Mouse (Mus musculus) thymus, adult 2 months (tissue): ENCODE results near the gene Camkv. TPM values are rescaled to one million over a fixed set of nuclear protein-coding genes. Genes with fewer than 3 reads are reported as not detected.

Experiments
- DNase-seq: peaks from one replicate; pipeline ENCODE4 v3.0.0; 2021
- H3K27ac ChIP-seq: fragments of 200-500 bp; 2 replicates; pipeline ENCODE4 v1.5.1; 2012; ENCODE audit warnings: low read length, control low read depth; ENCODE audit not compliant: control insufficient read depth, insufficient read depth
- H3K27me3 ChIP-seq: fragments of 200-500 bp; 2 replicates; pipeline ENCODE4 v1.6.1; 2012; ENCODE audit warnings: mild to moderate bottlenecking, low read length, moderate library complexity, mixed read lengths; ENCODE audit not compliant: control insufficient read depth, insufficient read depth
- H3K36me3 ChIP-seq: fragments of 200-500 bp; 2 replicates; pipeline ENCODE4 v1.6.1; 2012; ENCODE audit warnings: mild to moderate bottlenecking, low read length, moderate library complexity; ENCODE audit not compliant: control insufficient read depth, insufficient read depth
- H3K4me1 ChIP-seq: fragments of 200-500 bp; replicated peaks from 2 replicates; pipeline ENCODE4 v1.6.1; 2012; ENCODE audit warnings: low read length; ENCODE audit not compliant: control insufficient read depth, insufficient read depth
- H3K4me3 ChIP-seq: fragments of 200-500 bp; 2 replicates; pipeline ENCODE4 v1.5.1; 2012; ENCODE audit warnings: mild to moderate bottlenecking, low read length, control low read depth, moderate library complexity; ENCODE audit not compliant: control insufficient read depth, insufficient read depth
- CTCF ChIP-seq: fragments of 200-500 bp; IDR thresholded peaks from 2 replicates; pipeline ENCODE4 v1.5.1; 2012; ENCODE audit warnings: mild to moderate bottlenecking, control low read depth, low read length, moderate library complexity, borderline replicate concordance; ENCODE audit not compliant: control insufficient read depth, poor library complexity, insufficient read depth; ENCODE audit errors: extremely low read depth
- POLR2A ChIP-seq: fragments of 200-500 bp; IDR thresholded peaks from 2 replicates; pipeline ENCODE4 v1.6.1; 2012; ENCODE audit warnings: mild to moderate bottlenecking, low read length, control low read depth, moderate library complexity; ENCODE audit not compliant: control insufficient read depth, poor library complexity, insufficient read depth; ENCODE audit errors: extremely low read depth
- WGBS: fragments of 180-500 bp; shearing (Covaris S2); methylation state at CpG from one replicate; pipeline ENCODE4 v1.1.7; 2018; 5-methylcytosine and 5-hydroxymethylcytosine counted together
- polyA plus RNA-seq: library from polyadenylated mRNA; depleted of rRNA; stranded (reverse); fragments of >200 nt; gene quantifications from 2 replicates; pipeline ENCODE4 v1.2.3, GENCODE M21; 2012

The Camkv gene
- polyA plus RNA-seq, 1 experiment = 18.7 TPM

DNA sequence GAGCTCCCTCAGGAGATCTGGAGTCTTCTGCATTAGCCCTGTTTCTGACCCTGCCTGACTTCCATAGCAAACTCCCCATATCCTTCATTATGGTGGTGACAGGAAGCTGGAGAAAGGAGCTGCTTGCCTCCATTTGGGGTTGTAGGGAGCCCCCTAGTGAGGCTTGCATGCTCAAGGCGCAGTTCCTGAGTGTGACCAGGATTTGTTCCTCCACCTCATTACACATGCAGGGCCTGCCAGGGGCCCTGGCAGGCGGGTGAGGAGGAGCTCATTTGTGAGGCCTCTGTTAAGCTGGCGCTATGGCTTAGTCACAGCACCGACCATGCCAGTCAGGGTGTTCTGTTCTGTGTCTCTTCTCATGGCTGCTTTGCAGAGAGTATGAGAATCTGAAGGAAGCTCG lies 26.4 kb downstream of the Camkv start:
- WGBS = 81% methylated on average over 5 of the region's 5 CpGs
- no peaks in the 10 kb centered on the region for H3K27me3 ChIP-seq
- peaks cover 9% of the 10 kb centered on the region; the same call in 1 of the 2 replicates for H3K36me3 ChIP-seq
- H3K4me1 ChIP-seq = no peaks in the 10 kb centered on the region
- TF ChIP-seq POLR2A (no peak), CTCF (no peak)
- no peak overlapping the region for H3K4me3 ChIP-seq
- DNase-seq = no peak
- H3K27ac ChIP-seq = no peak overlapping the region

DNA sequence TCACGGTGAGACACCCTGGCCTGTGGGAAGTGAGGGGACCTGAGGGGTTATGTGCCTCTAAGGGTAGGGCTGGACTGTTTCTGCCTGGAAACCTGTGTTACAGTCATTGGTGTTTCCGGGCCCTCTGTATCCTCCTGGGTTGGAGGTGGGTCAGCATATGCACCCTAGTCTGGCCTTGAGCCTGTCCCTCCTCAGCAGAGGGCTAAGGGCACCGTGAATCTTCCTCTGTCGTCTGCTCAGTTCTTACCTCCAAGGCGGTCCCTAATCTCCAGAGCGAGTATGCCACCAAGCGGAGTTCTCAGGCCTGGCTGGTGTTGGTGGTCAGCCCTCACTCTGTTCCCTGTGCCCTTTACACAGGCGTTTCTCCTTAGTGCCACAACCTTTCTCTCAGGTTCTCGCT lies 27.4 kb downstream of the Camkv start:
- Histone ChIP-seq H3K4me1 (no peaks in the 10 kb centered on the region), H3K27ac (no peak overlapping the region), H3K27me3 (no peaks in the 10 kb centered on the region), H3K4me3 (no peak overlapping the region), H3K36me3 (no peaks in the 10 kb centered on the region; the same call in 1 of the 2 replicates)
- WGBS = 97% methylated on average over 9 of the region's 9 CpGs
- DNase-seq = no peak
- no peak for TF ChIP-seq POLR2A
- TF ChIP-seq CTCF = no peak

DNA sequence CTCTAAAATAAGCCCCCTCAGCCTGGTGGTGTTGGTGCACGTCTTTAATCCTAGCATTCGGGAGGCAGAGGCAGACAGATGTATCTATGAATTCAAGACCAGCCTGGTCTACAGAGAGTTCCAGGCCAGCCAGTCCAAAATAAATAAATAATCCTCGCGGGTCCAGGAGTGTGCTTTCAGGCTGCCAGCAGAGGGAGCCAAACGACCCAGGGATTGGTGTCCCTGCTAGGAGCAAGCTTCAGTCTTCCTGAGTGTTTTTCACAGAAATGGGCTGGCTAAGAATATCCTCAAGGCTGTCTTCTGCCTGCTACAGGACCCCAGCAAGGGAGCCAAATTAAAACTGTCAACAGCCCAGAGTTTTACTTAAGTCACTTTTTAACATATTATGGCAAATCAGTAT lies 28.2 kb downstream of the Camkv start:
- no peaks in the 10 kb centered on the region for H3K4me1 ChIP-seq
- H3K36me3 ChIP-seq = no peaks in the 10 kb centered on the region
- H3K4me3 ChIP-seq = no peak overlapping the region
- no peak overlapping the region for H3K27ac ChIP-seq
- no peaks in the 10 kb centered on the region for H3K27me3 ChIP-seq
- WGBS = 17% methylated on average over 5 of the region's 5 CpGs
- peak; percentile 66 for DNase-seq
- no peak for TF ChIP-seq POLR2A
- peak; percentile 81; the same call in 1 of the 2 replicates for TF ChIP-seq CTCF

DNA sequence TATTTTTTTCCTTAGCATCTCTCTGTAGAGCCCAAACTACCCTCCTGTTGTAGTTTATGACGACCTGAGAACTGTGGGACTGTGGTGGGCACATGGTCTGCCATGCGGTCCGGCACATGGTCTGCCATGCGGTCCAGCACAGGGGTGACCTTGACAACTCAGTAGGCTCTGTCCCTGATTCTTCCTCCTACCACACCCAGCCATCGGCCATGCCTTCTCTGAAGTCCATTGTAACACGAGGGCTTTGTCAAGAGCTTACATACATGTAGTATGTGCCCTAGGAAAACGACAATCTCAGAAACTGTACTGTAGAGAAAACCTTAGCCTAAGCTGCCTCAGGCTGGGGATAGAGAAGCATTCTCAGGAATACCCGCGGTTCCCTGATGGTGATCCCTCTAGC lies 29.2 kb downstream of the Camkv start:
- no peak for DNase-seq
- 98% methylated on average over 9 of the region's 9 CpGs for WGBS
- TF ChIP-seq CTCF = no peak
- no peak for TF ChIP-seq POLR2A
- Histone ChIP-seq H3K27ac (no peak overlapping the region), H3K36me3 (no peaks in the 10 kb centered on the region), H3K4me1 (no peaks in the 10 kb centered on the region), H3K27me3 (no peaks in the 10 kb centered on the region), H3K4me3 (no peak overlapping the region)

DNA sequence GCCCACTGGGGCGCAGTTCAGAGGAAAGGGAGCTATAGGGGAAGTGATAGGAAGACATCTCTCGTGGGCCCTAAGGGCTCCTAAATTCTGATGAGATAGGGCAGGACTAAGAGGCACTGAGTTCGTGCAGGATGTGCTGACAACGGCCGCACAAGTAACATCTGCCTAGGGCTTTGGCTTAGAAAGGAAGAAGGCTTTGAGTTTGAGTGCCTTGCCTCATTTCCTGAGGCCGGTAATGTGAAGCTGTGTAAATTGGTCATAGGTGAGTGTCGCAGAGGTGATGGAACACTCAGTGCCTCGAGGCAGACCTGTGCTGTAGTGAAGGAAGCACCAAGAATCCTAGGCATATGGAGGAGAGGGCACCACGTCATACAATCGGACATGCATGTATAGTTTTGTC lies 31.2 kb downstream of the Camkv start:
- Histone ChIP-seq H3K27me3 (no peaks in the 10 kb centered on the region), H3K4me3 (no peak overlapping the region), H3K4me1 (peaks cover 2% of the 10 kb centered on the region; the same call in 1 of the 2 replicates), H3K36me3 (no peaks in the 10 kb centered on the region), H3K27ac (no peak overlapping the region)
- DNase-seq = no peak
- 53% methylated on average over 10 of the region's 10 CpGs for WGBS
- TF ChIP-seq CTCF = no peak
- no peak for TF ChIP-seq POLR2A

DNA sequence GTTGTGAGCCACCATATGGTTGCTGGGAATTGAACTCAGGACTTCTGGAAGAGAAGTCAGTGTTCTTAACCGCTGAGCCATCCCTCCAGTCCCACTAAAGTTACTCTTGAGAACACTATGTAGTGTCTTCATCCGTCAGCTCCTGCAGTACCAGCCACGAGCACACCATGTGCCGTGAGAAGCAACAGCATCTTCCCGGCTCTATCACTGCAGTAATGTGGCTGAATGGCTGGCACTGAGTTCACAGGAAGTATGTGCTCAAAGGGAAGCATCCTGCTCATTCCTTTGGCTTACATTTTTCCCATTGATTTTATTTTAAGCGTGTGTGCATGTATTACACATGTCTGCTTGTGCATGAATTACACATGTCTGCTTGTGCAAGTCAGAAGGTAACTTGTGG lies 32.0 kb downstream of the Camkv start:
- Histone ChIP-seq H3K36me3 (no peaks in the 10 kb centered on the region), H3K27me3 (no peaks in the 10 kb centered on the region), H3K27ac (no peak overlapping the region), H3K4me3 (no peak overlapping the region), H3K4me1 (peaks cover 3% of the 10 kb centered on the region; the same call in 1 of the 2 replicates)
- no peak for DNase-seq
- 95% methylated on average over 6 of the region's 6 CpGs for WGBS
- no peak for TF ChIP-seq CTCF
- no peak for TF ChIP-seq POLR2A

DNA sequence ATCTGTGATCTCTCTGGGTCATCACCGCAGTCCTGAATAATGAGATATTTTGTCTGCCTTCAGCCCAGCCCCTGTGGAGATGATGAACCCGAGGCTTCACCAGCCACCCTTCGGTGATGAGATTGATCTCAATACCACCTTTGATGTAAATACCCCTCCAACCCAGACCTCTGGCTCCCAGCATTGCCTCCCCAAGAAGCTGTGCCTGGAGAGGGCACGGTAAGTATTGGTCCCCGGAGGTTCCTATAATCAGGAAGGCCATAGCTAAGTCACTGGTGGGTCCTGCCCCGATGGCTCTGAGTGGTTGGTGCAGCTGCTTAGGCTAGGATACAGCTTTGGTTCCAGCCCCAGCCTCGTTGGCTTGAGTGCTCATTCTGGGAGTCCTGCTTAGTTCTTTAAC lies 33.1 kb downstream of the Camkv start:
- DNase-seq = no peak
- no peaks in the 10 kb centered on the region for H3K27me3 ChIP-seq
- H3K4me3 ChIP-seq = no peak overlapping the region
- H3K27ac ChIP-seq = no peak overlapping the region
- WGBS = 96% methylated on average over 7 of the region's 7 CpGs
- H3K4me1 ChIP-seq = peaks cover 3% of the 10 kb centered on the region; the same call in 1 of the 2 replicates
- TF ChIP-seq POLR2A = no peak
- no peak for TF ChIP-seq CTCF
- no peaks in the 10 kb centered on the region for H3K36me3 ChIP-seq

DNA sequence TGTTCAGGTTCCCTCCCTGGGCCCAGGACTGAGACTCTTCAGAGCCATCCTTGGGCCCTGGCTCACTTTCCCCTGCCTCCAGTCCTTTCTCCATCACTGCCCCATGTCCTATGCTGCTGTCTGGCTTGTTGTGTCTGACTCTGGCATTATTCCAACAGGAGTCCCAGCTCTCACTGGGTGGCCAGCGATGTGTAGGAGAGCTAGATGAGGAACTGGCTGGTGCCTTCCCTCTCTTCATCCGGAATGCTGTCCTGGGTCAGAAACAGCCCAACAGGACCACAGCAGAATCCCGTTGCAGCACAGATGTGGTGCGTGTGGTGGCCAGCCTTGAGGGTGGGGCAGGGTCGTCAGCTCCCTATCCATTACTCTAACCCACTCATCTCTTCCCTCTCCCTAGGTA lies 34.8 kb downstream of the Camkv start:
- WGBS = 88% methylated on average over 5 of the region's 5 CpGs
- Histone ChIP-seq H3K27me3 (no peaks in the 10 kb centered on the region), H3K4me3 (no peak overlapping the region), H3K4me1 (peaks cover 9% of the 10 kb centered on the region), H3K27ac (no peak overlapping the region), H3K36me3 (no peaks in the 10 kb centered on the region)
- no peak for DNase-seq
- TF ChIP-seq POLR2A = no peak
- TF ChIP-seq CTCF = no peak
